Mouse (Mus musculus) hindbrain, embryonic 13.5 days (tissue): ENCODE measurements around the gene Prm3. TPM values are rescaled to one million over a fixed set of nuclear protein-coding genes. Genes with fewer than 3 reads are reported as not detected.

Source experiments
- ATAC-seq: fragments of 200-750 bp; cut with Nextera tagmentation; 2 replicates; pipeline ENCODE4 v1.8.0; 2017; ENCODE audit warnings: moderate TSS enrichment; ENCODE audit not compliant: low FRiP score
- H3K27ac ChIP-seq: fragments of 300-500 bp; sonication (generic); 2 replicates; pipeline ENCODE4 v1.5.1; 2015; ENCODE audit warnings: inconsistent platforms, mild to moderate bottlenecking, moderate library complexity
- H3K27me3 ChIP-seq: fragments of 300-500 bp; sonication (generic); 2 replicates; pipeline ENCODE4 v1.6.1; 2015; ENCODE audit warnings: mild to moderate bottlenecking, inconsistent platforms
- H3K36me3 ChIP-seq: fragments of 300-500 bp; sonication (generic); 2 replicates; pipeline ENCODE4 v1.6.1; 2015; ENCODE audit warnings: mild to moderate bottlenecking, inconsistent platforms
- H3K4me1 ChIP-seq: fragments of 300-500 bp; sonication (generic); replicated peaks from 2 replicates; pipeline ENCODE4 v1.6.1; 2015; ENCODE audit warnings: inconsistent platforms
- H3K4me2 ChIP-seq: fragments of 300-500 bp; sonication (generic); 2 replicates; pipeline ENCODE4 v1.6.1; 2015; ENCODE audit warnings: inconsistent platforms, mild to moderate bottlenecking, moderate library complexity
- H3K4me3 ChIP-seq: fragments of 300-500 bp; sonication (generic); 2 replicates; pipeline ENCODE4 v1.5.1; 2015; ENCODE audit warnings: mild to moderate bottlenecking, inconsistent platforms
- H3K9ac ChIP-seq: fragments of 300-500 bp; sonication (generic); 2 replicates; pipeline ENCODE4 v1.6.1; 2015; ENCODE audit warnings: mild to moderate bottlenecking, inconsistent platforms
- H3K9me3 ChIP-seq: fragments of 300-500 bp; sonication (generic); 2 replicates; pipeline ENCODE4 v1.6.1; 2016; ENCODE audit warnings: inconsistent platforms
- WGBS: fragments of 180-500 bp; shearing (Covaris S2); methylation state at CpG from one replicate; pipeline ENCODE4 v1.1.7; 2015; 5-methylcytosine and 5-hydroxymethylcytosine counted together
- polyA plus RNA-seq: library from polyadenylated mRNA; unstranded; fragments of >200 nt; fragmentation: Nextera tagmentation; extraction: Ambion mirVana; gene quantifications from 2 replicates; pipeline ENCODE4 v1.2.1, GENCODE M21; 2015

Prm3 gene
- polyA plus RNA-seq, 1 experiment from 2014 or later: not detected

- Histone ChIP-seq H3K9ac (no peak overlapping the region), H3K27me3 (peaks cover 30% of the 10 kb centered on the region), H3K4me2 (0 out of 2 replicates have a peak overlapping the region, but pooled peaks have one; percentile 10), H3K9me3 (no peaks in the 10 kb centered on the region), H3K36me3 (no peaks in the 10 kb centered on the region), H3K27ac (no peak overlapping the region), H3K4me3 (no peak overlapping the region), H3K4me1 (peaks cover 37% of the 10 kb centered on the region)
- no peak for ATAC-seq
- 45% methylated on average over 9 of the region's 9 CpGs for WGBS
These were observed 8.8 kb downstream of the Prm3 start for GRCm38 (mm10) chr16:10781862-10782371.

- Histone ChIP-seq H3K4me2 (no peak overlapping the region), H3K4me1 (peaks cover 27% of the 10 kb centered on the region), H3K27me3 (peaks cover 30% of the 10 kb centered on the region), H3K9ac (no peak overlapping the region), H3K27ac (no peak overlapping the region), H3K4me3 (no peak overlapping the region), H3K36me3 (no peaks in the 10 kb centered on the region), H3K9me3 (no peaks in the 10 kb centered on the region)
- 91% methylated on average over 5 of the region's 5 CpGs for WGBS
- no peak for ATAC-seq
These were observed 10.0 kb downstream of the Prm3 start for GRCm38 (mm10) chr16:10780631-10781120.

DNA sequence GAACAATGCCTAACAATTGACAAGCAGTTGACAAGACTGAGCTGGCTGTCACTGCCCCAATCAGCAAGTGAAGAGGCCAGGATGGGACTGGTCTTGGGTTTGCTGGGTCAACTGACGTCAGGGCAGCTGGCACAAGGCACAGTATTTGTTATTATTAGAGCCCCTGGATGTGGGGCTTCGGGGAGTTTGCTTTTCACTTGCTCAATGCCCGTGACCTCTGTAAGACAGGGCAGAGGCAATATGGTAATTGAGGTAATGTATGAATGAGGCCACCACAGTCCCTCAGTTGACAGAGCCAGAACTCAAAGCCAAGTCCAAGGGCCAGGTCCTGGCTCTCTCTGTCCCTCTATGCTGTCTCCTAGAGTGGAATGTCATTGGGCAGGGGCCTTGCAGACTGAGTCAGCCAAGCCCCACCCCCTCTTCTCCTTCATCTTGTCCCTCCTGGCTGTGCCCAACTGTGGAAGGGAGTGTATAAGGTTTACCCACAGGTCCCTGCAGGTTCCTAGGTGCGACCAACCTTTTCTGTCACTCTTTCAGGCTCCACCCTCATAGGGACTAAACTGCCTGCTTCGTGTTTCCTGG lies 13.0 kb downstream of the Prm3 start:
- H3K36me3 ChIP-seq: no peaks in the 10 kb centered on the region
- H3K4me2 ChIP-seq: no peak overlapping the region
- H3K27me3 ChIP-seq: peaks cover 9% of the 10 kb centered on the region
- peaks cover 9% of the 10 kb centered on the region for H3K4me1 ChIP-seq
- no peak overlapping the region for H3K9ac ChIP-seq
- H3K27ac ChIP-seq: no peak overlapping the region
- H3K4me3 ChIP-seq: no peak overlapping the region
- 64% methylated on average over 5 of the region's 5 CpGs for WGBS
- no peak for ATAC-seq
- H3K9me3 ChIP-seq: no peaks in the 10 kb centered on the region

GRCm38 (mm10) chr16:10776322-10776721 lies 14.4 kb downstream of the Prm3 start:
- H3K9ac ChIP-seq: no peak overlapping the region
- no peaks in the 10 kb centered on the region for H3K4me1 ChIP-seq
- WGBS: 67% methylated on average over 7 of the region's 7 CpGs
- no peak for ATAC-seq
- no peaks in the 10 kb centered on the region for H3K9me3 ChIP-seq
- 0 out of 2 replicates have a peak, but pooled peaks cover 4% of the 10 kb centered on the region for H3K27me3 ChIP-seq
- H3K4me3 ChIP-seq: no peak overlapping the region
- no peaks in the 10 kb centered on the region for H3K36me3 ChIP-seq
- no peak overlapping the region for H3K4me2 ChIP-seq
- H3K27ac ChIP-seq: no peak overlapping the region

DNA sequence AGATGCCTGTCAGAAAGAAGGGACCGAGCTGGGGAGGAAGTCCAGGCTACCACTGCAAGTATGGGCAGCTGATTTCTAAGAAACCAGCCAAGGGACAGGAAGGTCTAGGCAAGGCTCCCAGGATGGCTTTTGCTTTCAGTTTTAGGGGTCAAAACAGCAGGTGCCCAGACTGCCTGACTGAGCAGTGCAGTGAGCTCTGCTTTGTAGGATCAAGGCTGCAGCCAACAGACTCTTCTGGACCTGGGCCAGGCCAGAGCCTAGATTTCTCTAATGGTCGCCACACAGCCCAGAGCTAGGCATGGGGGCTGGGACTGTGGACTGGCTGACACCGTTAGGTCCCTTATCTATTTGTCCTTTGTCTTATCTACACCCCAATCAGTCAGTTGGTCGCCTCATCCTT lies 16.0 kb downstream of the Prm3 start:
- no peaks in the 10 kb centered on the region for H3K36me3 ChIP-seq
- WGBS: 72% methylated on average over 4 of the region's 4 CpGs
- H3K27ac ChIP-seq: no peak overlapping the region
- no peak overlapping the region for H3K9ac ChIP-seq
- H3K4me3 ChIP-seq: no peak overlapping the region
- H3K27me3 ChIP-seq: no peaks in the 10 kb centered on the region
- no peaks in the 10 kb centered on the region for H3K4me1 ChIP-seq
- H3K4me2 ChIP-seq: no peak overlapping the region
- H3K9me3 ChIP-seq: no peaks in the 10 kb centered on the region
- no peak for ATAC-seq

DNA sequence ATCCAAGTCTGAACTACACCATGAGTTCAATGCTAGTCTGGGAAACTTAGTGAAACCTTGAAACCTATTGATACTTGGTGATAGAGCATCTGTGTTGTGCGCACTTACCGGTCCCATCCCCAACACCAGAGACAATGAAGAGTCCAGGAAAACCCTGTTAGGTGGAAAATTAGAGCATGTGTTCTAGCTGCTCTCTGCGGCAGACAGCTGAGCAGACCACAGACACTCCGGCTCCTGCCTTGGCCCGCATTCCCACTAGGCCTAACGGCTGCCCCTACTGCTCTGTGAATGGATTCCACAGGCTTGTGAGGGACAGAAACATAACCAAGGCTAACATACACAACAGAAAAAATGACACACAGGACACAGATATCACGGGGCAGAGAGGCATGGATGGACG lies 17.2 kb downstream of the Prm3 start:
- ATAC-seq: no peak

DNA sequence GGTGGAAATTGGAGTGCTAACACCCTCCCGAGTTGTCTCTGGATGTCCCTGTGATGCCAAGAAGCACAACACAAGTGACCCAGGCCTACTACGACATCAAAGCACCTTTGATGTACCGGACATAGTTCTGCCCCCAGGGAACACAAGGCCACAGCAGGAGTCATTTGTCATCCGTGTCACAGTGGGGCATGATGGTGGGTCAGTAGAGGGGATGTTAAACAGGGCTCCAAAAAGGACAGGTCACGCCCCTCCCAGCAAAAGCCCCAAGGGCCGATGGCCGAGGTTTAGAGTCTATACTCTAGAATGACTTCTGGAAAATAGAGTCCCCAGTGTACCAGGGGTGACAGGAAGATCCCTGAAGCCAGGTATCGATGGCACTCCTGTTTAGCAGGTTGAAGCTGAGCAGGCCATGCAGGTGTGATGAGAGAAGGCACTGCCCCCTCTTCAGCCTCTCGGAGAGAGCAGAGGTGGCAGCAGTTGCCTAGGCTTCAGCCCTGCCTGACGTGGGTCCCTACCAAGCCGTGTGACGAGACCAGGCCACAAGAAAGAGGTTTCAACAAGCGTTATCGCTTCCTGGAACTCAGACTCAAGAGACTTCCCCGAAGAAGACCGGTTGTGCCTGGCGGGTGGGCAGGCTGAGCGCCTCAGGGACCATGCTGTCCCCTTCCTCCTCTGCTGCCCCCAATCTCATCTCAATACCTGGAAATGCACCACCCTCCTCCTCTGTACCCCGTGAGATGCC lies 18.8 kb downstream of the Prm3 start:
- Histone ChIP-seq H3K36me3 (no peaks in the 10 kb centered on the region), H3K4me2 (no peak overlapping the region), H3K9me3 (no peaks in the 10 kb centered on the region), H3K27me3 (0 out of 2 replicates have a peak, but pooled peaks cover 4% of the 10 kb centered on the region), H3K9ac (no peak overlapping the region), H3K27ac (no peak overlapping the region), H3K4me3 (no peak overlapping the region), H3K4me1 (no peaks in the 10 kb centered on the region)
- WGBS: 53% methylated on average over 19 of the region's 19 CpGs
- no peak for ATAC-seq

More for the DNA sequence above, 17.2 kb downstream of the Prm3 start:
- 93% methylated on average over 8 of the region's 8 CpGs for WGBS
- no peaks in the 10 kb centered on the region for H3K4me1 ChIP-seq
- H3K36me3 ChIP-seq: no peaks in the 10 kb centered on the region
- no peak overlapping the region for H3K9ac ChIP-seq
- no peak overlapping the region for H3K4me2 ChIP-seq
- no peaks in the 10 kb centered on the region for H3K9me3 ChIP-seq
- H3K27me3 ChIP-seq: 0 out of 2 replicates have a peak, but pooled peaks cover 4% of the 10 kb centered on the region
- H3K27ac ChIP-seq: no peak overlapping the region
- no peak overlapping the region for H3K4me3 ChIP-seq

DNA sequence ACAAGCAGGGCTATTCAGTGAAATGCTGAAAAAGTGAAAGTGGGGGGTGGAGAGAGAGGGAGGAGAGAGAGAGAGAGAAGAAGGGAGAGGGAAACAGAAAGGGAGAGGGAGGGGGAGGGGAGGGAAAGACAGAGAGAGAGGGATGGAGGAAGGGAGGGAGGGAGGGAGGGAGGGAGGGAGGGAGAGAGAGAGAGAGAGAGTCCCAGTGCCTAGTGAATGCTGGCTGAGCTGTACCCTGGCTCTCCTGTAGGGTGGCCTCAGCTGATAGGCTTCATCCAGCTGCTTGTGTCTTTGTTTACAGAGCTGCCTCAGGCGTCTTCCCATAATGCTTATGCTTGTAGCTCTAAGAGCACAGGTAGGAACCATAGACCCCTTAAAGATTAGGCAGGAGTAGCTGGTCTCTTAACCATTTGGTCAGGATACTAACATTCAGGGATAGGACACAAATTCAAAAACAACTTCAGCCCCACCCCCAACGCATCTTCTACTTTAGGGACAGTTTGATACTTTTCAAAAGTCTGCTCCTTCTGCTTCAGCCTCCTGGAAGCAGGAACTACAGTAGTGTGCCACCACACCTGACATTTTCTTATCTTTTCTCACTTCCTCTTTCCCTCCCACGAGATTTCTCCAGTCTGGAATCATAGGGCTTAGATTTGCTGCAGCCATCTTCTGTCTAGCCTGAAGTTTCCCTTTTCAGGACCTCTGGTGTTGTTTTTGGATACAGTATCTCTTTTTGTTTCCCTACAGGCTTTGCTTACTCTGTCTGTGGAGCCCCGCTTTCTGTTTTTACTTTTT lies 20.0 kb downstream of the Prm3 start:
- Histone ChIP-seq H3K4me3 (no peak overlapping the region), H3K4me1 (no peaks in the 10 kb centered on the region), H3K27me3 (0 out of 2 replicates have a peak, but pooled peaks cover 4% of the 10 kb centered on the region), H3K36me3 (no peaks in the 10 kb centered on the region), H3K9ac (no peak overlapping the region), H3K27ac (no peak overlapping the region), H3K9me3 (no peaks in the 10 kb centered on the region), H3K4me2 (no peak overlapping the region)
- WGBS: 48% methylated on average over 4 of the region's 4 CpGs
- ATAC-seq: no peak

GRCm38 (mm10) chr16:10769661-10770060 lies 21.1 kb downstream of the Prm3 start:
- Histone ChIP-seq H3K4me1 (no peaks in the 10 kb centered on the region), H3K4me2 (no peak overlapping the region), H3K9ac (no peak overlapping the region), H3K27ac (no peak overlapping the region), H3K27me3 (0 out of 2 replicates have a peak, but pooled peaks cover 4% of the 10 kb centered on the region), H3K9me3 (no peaks in the 10 kb centered on the region), H3K4me3 (no peak overlapping the region), H3K36me3 (no peaks in the 10 kb centered on the region)
- ATAC-seq: no peak
- WGBS: 33% methylated on average over 2 of the region's 2 CpGs

DNA sequence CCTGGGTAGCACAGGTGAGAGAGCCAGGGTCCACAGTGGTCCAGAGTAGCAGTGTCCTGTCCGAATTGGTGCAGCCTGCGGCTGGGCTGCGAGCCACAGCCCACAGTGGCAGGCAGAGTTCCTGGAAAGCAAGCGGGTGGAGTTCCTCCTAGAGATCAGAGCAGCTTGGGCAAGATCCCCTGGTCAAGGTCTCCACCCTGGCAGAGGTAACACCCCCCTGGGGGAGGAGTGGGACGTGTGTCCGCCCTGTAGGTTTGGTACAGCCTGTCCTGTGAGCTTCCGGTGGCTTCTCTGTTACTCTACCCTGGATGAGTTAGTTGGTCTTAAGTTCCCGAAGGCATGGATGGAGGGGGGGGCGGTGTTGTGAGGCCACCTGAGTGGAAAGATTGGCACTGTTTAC lies 21.9 kb downstream of the Prm3 start:
- Histone ChIP-seq H3K27me3 (0 out of 2 replicates have a peak, but pooled peaks cover 4% of the 10 kb centered on the region), H3K9ac (no peak overlapping the region), H3K36me3 (no peaks in the 10 kb centered on the region), H3K4me3 (no peak overlapping the region), H3K9me3 (no peaks in the 10 kb centered on the region), H3K27ac (no peak overlapping the region), H3K4me1 (no peaks in the 10 kb centered on the region), H3K4me2 (no peak overlapping the region)
- WGBS: 69% methylated on average over 9 of the region's 9 CpGs
- ATAC-seq: no peak

- Histone ChIP-seq H3K27ac (no peak overlapping the region), H3K9me3 (no peaks in the 10 kb centered on the region), H3K4me3 (no peak overlapping the region), H3K27me3 (0 out of 2 replicates have a peak, but pooled peaks cover 4% of the 10 kb centered on the region), H3K36me3 (no peaks in the 10 kb centered on the region), H3K4me1 (no peaks in the 10 kb centered on the region), H3K4me2 (no peak overlapping the region), H3K9ac (no peak overlapping the region)
- no peak for ATAC-seq
- WGBS: 40% methylated on average over 4 of the region's 4 CpGs
These were observed 23.6 kb downstream of the Prm3 start for GRCm38 (mm10) chr16:10767158-10767557.

- Histone ChIP-seq H3K4me2 (no peak overlapping the region), H3K9ac (no peak overlapping the region), H3K9me3 (no peaks in the 10 kb centered on the region), H3K27me3 (0 out of 2 replicates have a peak, but pooled peaks cover 4% of the 10 kb centered on the region), H3K4me1 (no peaks in the 10 kb centered on the region; the same call in 1 of the 2 replicates), H3K4me3 (no peak overlapping the region), H3K27ac (no peak overlapping the region), H3K36me3 (no peaks in the 10 kb centered on the region)
- no peak for ATAC-seq
- WGBS: 69% methylated on average over 2 of the region's 2 CpGs
These were observed 26.4 kb downstream of the Prm3 start for GRCm38 (mm10) chr16:10764323-10764722.
